Mouse (Mus musculus): ENCODE results near the gene Dact2. TPM values are rescaled to one million over a fixed set of nuclear protein-coding genes. Genes with fewer than 3 reads are reported as not detected.
A peak's percentile ranks its signal among the peaks of the same experiment; 100 is the strongest.

Gene Dact2
- total RNA-seq (2021) = 10 to 100 TPM; 23.5 to 25.1 TPM
- long read RNA-seq, partial matches to known transcripts = 0 of 10 reads
- long read RNA-seq, other reads (novel, unspliced or antisense) = 6 of 10 reads

GRCm38 (mm10) chr17:14204061-14204460, at the start of gene Dact2:
TSS of gene Dact2 (minus strand) at chr17:14204304.
- peak; percentile 37 to 74 for DNase-seq (ENCODE audit: low spot score in 2 of 2)

- no peak for DNase-seq (ENCODE audit: low spot score in 2 of 2)
Measured at GRCm38 (mm10) chr17:14252456-14252855, 48.4 kb upstream of the Dact2 start.

GRCm38 (mm10) chr17:14250401-14250800, 46.3 kb upstream of the Dact2 start:
- DNase-seq (ENCODE audit: low spot score in 2 of 2) = no peak

GRCm38 (mm10) chr17:14249595-14249994, 45.5 kb upstream of the Dact2 start:
- DNase-seq (ENCODE audit: low spot score in 2 of 2) = peak in 1 of 2 experiments; percentile 44

- peak; percentile 82 to 90 for DNase-seq (ENCODE audit: low spot score in 2 of 2)
Measured at GRCm38 (mm10) chr17:14247931-14248330, 43.8 kb upstream of the Dact2 start.

GRCm38 (mm10) chr17:14246266-14246665, 42.2 kb upstream of the Dact2 start:
- no peak for DNase-seq (ENCODE audit: low spot score in 2 of 2)

- DNase-seq (ENCODE audit: low spot score in 2 of 2) = no peak
Measured at GRCm38 (mm10) chr17:14244195-14244965, 40.3 kb upstream of the Dact2 start.

GRCm38 (mm10) chr17:14242634-14243033, 38.5 kb upstream of the Dact2 start:
- no peak for DNase-seq (ENCODE audit: low spot score in 2 of 2)

GRCm38 (mm10) chr17:14239960-14240359, 35.9 kb upstream of the Dact2 start:
- DNase-seq (ENCODE audit: low spot score in 2 of 2) = no peak

GRCm38 (mm10) chr17:14237134-14237533, 33.0 kb upstream of the Dact2 start:
- DNase-seq (ENCODE audit: low spot score in 2 of 2) = no peak

- no peak for DNase-seq (ENCODE audit: low spot score in 2 of 2)
Measured at GRCm38 (mm10) chr17:14234774-14235389, 30.8 kb upstream of the Dact2 start.

- no peak for DNase-seq (ENCODE audit: low spot score in 2 of 2)
Measured at GRCm38 (mm10) chr17:14233658-14234057, 29.6 kb upstream of the Dact2 start.

GRCm38 (mm10) chr17:14232629-14233028, 28.5 kb upstream of the Dact2 start:
- peak; percentile 42 to 90 for DNase-seq (ENCODE audit: low spot score in 2 of 2)

GRCm38 (mm10) chr17:14230698-14231430, 26.8 kb upstream of the Dact2 start:
- no peak for DNase-seq (ENCODE audit: low spot score in 2 of 2)

GRCm38 (mm10) chr17:14228381-14228780, 24.3 kb upstream of the Dact2 start:
- no peak for DNase-seq (ENCODE audit: low spot score in 2 of 2)

- DNase-seq (ENCODE audit: low spot score in 2 of 2) = no peak
Measured at GRCm38 (mm10) chr17:14227601-14228000, 23.5 kb upstream of the Dact2 start.

- no peak for DNase-seq (ENCODE audit: low spot score in 2 of 2)
Measured at GRCm38 (mm10) chr17:14226778-14227177, 22.7 kb upstream of the Dact2 start.

- DNase-seq (ENCODE audit: low spot score in 2 of 2) = no peak
Measured at GRCm38 (mm10) chr17:14225982-14226652, 22.0 kb upstream of the Dact2 start.

- no peak for DNase-seq (ENCODE audit: low spot score in 2 of 2)
Measured at GRCm38 (mm10) chr17:14221893-14222615, 17.9 kb upstream of the Dact2 start.

- DNase-seq (ENCODE audit: low spot score in 2 of 2) = peak in 1 of 2 experiments; percentile 82
Measured at GRCm38 (mm10) chr17:14220606-14221202, 16.6 kb upstream of the Dact2 start.

All from layer of hippocampus, adult 18-20 months (tissue).